Mouse (Mus musculus) liver, postnatal 0 days (tissue): ENCODE data around the gene Fam13c. TPM values are rescaled to one million over a fixed set of nuclear protein-coding genes. Genes with fewer than 3 reads are reported as not detected.

Source experiments
- ATAC-seq: fragments of 200-750 bp; cut with Nextera tagmentation; 2 replicates; pipeline ENCODE4 v1.8.0; 2017; ENCODE audit warnings: mild to moderate bottlenecking, moderate library complexity
- DNase-seq: peaks from one replicate; pipeline ENCODE4 v3.0.0-alpha.2; 2016
- H3K27ac ChIP-seq: fragments of 300-500 bp; sonication (generic); 2 replicates; pipeline ENCODE4 v1.5.1; 2014; ENCODE audit warnings: antibody characterized with exemption, moderate library complexity, mild to moderate bottlenecking, low read depth
- H3K27me3 ChIP-seq: fragments of 300-500 bp; sonication (generic); 2 replicates; pipeline ENCODE4 v1.6.1; 2014; ENCODE audit warnings: low read length, control low read depth, mixed read lengths; ENCODE audit not compliant: insufficient read depth
- H3K36me3 ChIP-seq: fragments of 300-500 bp; sonication (generic); replicated peaks from 2 replicates; pipeline ENCODE4 v1.6.1; 2014; ENCODE audit warnings: mild to moderate bottlenecking, control low read depth, low read length, moderate library complexity, mixed read lengths; ENCODE audit not compliant: insufficient read depth
- H3K4me1 ChIP-seq: fragments of 300-500 bp; sonication (generic); 2 replicates; pipeline ENCODE4 v1.6.1; 2014; ENCODE audit warnings: antibody characterized with exemption, mild to moderate bottlenecking, control low read depth; ENCODE audit not compliant: insufficient read depth
- H3K4me2 ChIP-seq: fragments of 300-500 bp; sonication (generic); 2 replicates; pipeline ENCODE4 v1.6.1; 2014; ENCODE audit warnings: low read depth, mild to moderate bottlenecking, low read length, moderate library complexity, mixed read lengths
- H3K4me3 ChIP-seq: fragments of 300-500 bp; sonication (generic); 2 replicates; pipeline ENCODE4 v1.5.1; 2014; ENCODE audit warnings: low read depth, low read length
- H3K9ac ChIP-seq: fragments of 300-500 bp; sonication (generic); replicated peaks from 2 replicates; pipeline ENCODE4 v1.6.1; 2014; ENCODE audit warnings: mild to moderate bottlenecking, moderate library complexity
- H3K9me3 ChIP-seq: fragments of 300-500 bp; sonication (generic); 2 replicates; pipeline ENCODE4 v1.6.1; 2016; ENCODE audit warnings: mild to moderate bottlenecking, control low read depth, low read length, mixed read lengths
- CTCF ChIP-seq: sonication (generic); IDR thresholded peaks from 2 replicates; pipeline ENCODE4 v1.5.1; 2016; ENCODE audit warnings: antibody characterized with exemption, low read depth
- EP300 ChIP-seq: IDR thresholded peaks from 2 replicates; pipeline ENCODE4 v1.6.1; 2016; ENCODE audit warnings: antibody characterized with exemption, low read depth, mild to moderate bottlenecking
- WGBS: fragments of 180-500 bp; shearing (Covaris S2); extraction: QIAGEN DNeasy Blood & Tissue Kit; methylation state at CpG from one replicate; pipeline ENCODE4 v1.1.7; 2014; ENCODE audit not compliant: insufficient replicate concordance; 5-methylcytosine and 5-hydroxymethylcytosine counted together
- polyA plus RNA-seq: library from polyadenylated mRNA; unstranded; fragments of >200 nt; fragmentation: Nextera tagmentation; extraction: Ambion mirVana; gene quantifications from 2 replicates; pipeline ENCODE4 v1.2.1, GENCODE M21; 2015

Gene Fam13c
- polyA plus RNA-seq: 0.17 and 0.22 TPM in 2 replicates

- peak within 1 kb of the TSS; percentile 53; the same call in 1 of the 2 replicates for H3K9ac ChIP-seq
- no peaks in the 10 kb centered on the region for H3K9me3 ChIP-seq
- peak within 1 kb of the TSS; percentile 77 for H3K4me2 ChIP-seq
- no peak for DNase-seq
- TF ChIP-seq EP300 (no peak), CTCF (no peak)
- WGBS: 9% methylated on average over 24 of the region's 24 CpGs
- H3K36me3 ChIP-seq: no peaks in the 10 kb centered on the region
- peak within 1 kb of the TSS; percentile 47 for H3K4me3 ChIP-seq
- no peak within 1 kb of the TSS for H3K27ac ChIP-seq
- ATAC-seq: no peak
- peaks cover 15% of the 10 kb centered on the region for H3K27me3 ChIP-seq
- no peaks in the 10 kb centered on the region for H3K4me1 ChIP-seq
Measured at GRCm38 (mm10) chr10:70439676-70440521, at the start of gene Fam13c. Gene Fam13c (plus strand): TSS chr10:70440481.

GRCm38 (mm10) chr10:70395900-70396299 is 44.4 kb upstream of the Fam13c start:
- Histone ChIP-seq H3K9ac (no peak overlapping the region), H3K27me3 (no peaks in the 10 kb centered on the region), H3K9me3 (peaks cover 3% of the 10 kb centered on the region; the same call in 1 of the 2 replicates), H3K36me3 (no peaks in the 10 kb centered on the region), H3K4me3 (no peak overlapping the region), H3K27ac (no peak overlapping the region), H3K4me1 (no peaks in the 10 kb centered on the region), H3K4me2 (no peak overlapping the region)
- DNase-seq (no peak), ATAC-seq (no peak)
- no peak for TF ChIP-seq CTCF
- 72% methylated on average over 5 of the region's 5 CpGs for WGBS

DNA sequence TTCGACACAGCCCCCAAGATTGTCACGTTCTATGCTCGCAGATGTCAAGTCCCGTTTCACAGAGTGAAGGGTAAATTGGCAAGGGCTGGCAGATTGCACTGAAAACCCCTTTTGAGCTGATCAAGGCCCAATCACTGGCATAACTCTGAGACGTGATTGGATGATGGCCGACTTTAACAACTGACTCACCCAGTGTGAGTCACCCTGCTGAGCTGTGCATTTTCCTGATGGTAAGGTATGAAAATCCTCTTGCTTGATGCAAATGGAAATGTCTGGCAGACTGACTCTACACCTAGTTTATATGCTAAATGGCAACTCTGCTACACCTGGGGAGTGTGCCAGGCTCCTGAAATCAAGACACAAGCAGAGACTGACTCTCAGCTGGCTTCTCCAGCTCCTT is 42.1 kb upstream of the Fam13c start:
- H3K4me1 ChIP-seq: no peaks in the 10 kb centered on the region
- ATAC-seq (no peak), DNase-seq (no peak)
- H3K9ac ChIP-seq: no peak overlapping the region
- no peak for TF ChIP-seq CTCF
- TF ChIP-seq EP300: no peak
- peaks cover 3% of the 10 kb centered on the region; the same call in 1 of the 2 replicates for H3K9me3 ChIP-seq
- H3K27ac ChIP-seq: no peak overlapping the region
- no peak overlapping the region for H3K4me2 ChIP-seq
- WGBS: 71% methylated on average over 6 of the region's 6 CpGs
- no peaks in the 10 kb centered on the region for H3K36me3 ChIP-seq
- H3K27me3 ChIP-seq: no peaks in the 10 kb centered on the region
- no peak overlapping the region for H3K4me3 ChIP-seq

DNA sequence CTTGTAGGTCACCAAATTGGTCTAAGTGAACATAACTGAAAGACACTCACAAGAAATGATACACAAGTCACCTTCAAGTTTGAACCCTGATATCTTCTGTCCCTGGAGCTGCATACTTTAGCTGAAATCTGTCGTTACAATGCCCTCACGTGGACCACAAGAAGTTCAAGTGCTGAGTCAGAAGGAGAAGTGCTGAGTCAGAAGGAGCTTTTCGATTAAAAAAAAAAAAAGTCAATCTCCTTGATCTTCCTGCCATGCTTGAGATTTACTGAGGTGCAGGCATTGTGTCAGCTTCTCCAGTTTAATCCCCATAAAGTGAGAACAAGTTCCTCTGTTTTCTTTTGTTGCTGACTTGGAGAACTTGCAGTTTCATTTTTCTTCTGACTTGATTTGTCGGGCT is 38.3 kb upstream of the Fam13c start:
- ATAC-seq (no peak), DNase-seq (no peak)
- H3K4me2 ChIP-seq: no peak overlapping the region
- H3K4me1 ChIP-seq: no peaks in the 10 kb centered on the region
- H3K36me3 ChIP-seq: no peaks in the 10 kb centered on the region
- H3K4me3 ChIP-seq: no peak overlapping the region
- TF ChIP-seq CTCF (no peak), EP300 (no peak)
- H3K9ac ChIP-seq: no peak overlapping the region
- 69% methylated on average over 4 of the region's 4 CpGs for WGBS
- peaks cover 3% of the 10 kb centered on the region; the same call in 1 of the 2 replicates for H3K9me3 ChIP-seq
- H3K27ac ChIP-seq: no peak overlapping the region
- no peaks in the 10 kb centered on the region for H3K27me3 ChIP-seq

- no peak for DNase-seq
- H3K27ac ChIP-seq: no peak overlapping the region
Measured at GRCm38 (mm10) chr10:70402711-70403110, 37.6 kb upstream of the Fam13c start.

GRCm38 (mm10) chr10:70417811-70418486 is 22.3 kb upstream of the Fam13c start:
- Histone ChIP-seq H3K27me3 (no peaks in the 10 kb centered on the region), H3K36me3 (no peaks in the 10 kb centered on the region), H3K9ac (no peak overlapping the region), H3K27ac (no peak overlapping the region), H3K4me1 (no peaks in the 10 kb centered on the region; the same call in 1 of the 2 replicates), H3K4me2 (no peak overlapping the region), H3K4me3 (no peak overlapping the region), H3K9me3 (no peaks in the 10 kb centered on the region)
- WGBS: 54% methylated on average over 6 of the region's 6 CpGs
- TF ChIP-seq CTCF (no peak), EP300 (no peak)
- DNase-seq: no peak
- ATAC-seq: no peak

More at GRCm38 (mm10) chr10:70402711-70403110, 37.6 kb upstream of the Fam13c start:
- ATAC-seq: no peak
- Histone ChIP-seq H3K27me3 (no peaks in the 10 kb centered on the region), H3K4me2 (no peak overlapping the region), H3K4me1 (no peaks in the 10 kb centered on the region), H3K9me3 (peaks cover 3% of the 10 kb centered on the region; the same call in 1 of the 2 replicates), H3K9ac (no peak overlapping the region), H3K4me3 (no peak overlapping the region), H3K36me3 (no peaks in the 10 kb centered on the region)
- TF ChIP-seq CTCF: no peak
- TF ChIP-seq EP300: no peak
- 73% methylated on average over 4 of the region's 4 CpGs for WGBS
